In the genomic region with DNA sequence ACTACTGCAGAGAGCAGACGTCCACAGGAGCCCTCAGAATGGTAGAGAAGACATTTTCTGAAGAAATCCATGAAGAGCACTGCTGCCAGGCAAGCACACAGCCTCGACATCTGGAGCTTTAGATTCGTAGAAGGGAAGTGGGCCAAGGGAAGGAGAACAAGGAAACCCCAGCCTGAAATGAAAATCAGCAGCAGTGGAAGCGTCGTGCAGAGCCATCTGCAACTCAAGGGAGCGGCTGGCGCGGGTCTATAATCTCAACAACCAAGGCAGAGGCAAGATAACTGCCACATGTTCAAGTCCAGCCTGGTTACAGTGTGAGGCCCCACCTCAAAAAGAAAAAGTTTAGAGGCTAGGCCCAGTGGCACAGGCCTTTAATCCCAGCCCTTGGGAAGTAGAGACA, we compare ENCODE assay signal across 22 mouse cellular contexts. TPM values are rescaled to one million over a fixed set of nuclear protein-coding genes. Genes with fewer than 3 reads are reported as not detected.
DNase-seq lines count a peak whose midpoint lies in the region; ATAC-seq lines count a peak whose summit lies in the region.
"Had no signal": no experiment of that assay in that cellular context is flagged by ENCODE, and none has a peak within 500 bp of the region (broad histone marks: within the 10 kb centered on the region; RNA-seq: fewer than 3 reads in every experiment).

No protein-coding gene starts in this region.

- no peak for DNase-seq in frontal cortex, postnatal 25 days (ENCODE audit: low spot score in 2 of 2)
- peak; percentile 24 for DNase-seq in layer of hippocampus, adult 9-11 months
- no peak for DNase-seq in layer of hippocampus, postnatal 14 days (ENCODE audit: low spot score in 2 of 2)
- DNase-seq in right cerebral cortex, postnatal 10 days (ENCODE audit: low spot score in 2 of 2): peak; percentile 60 to 63
- DNase-seq in right cerebral cortex, postnatal 25 days: no peak
- DNase-seq in brain, adult 2 months (ENCODE audit: low read depth, low spot score): peak; percentile 37
- DNase-seq: adrenal gland, adult 8-10 months; B cell, adult 2 months; cerebellum, adult 11 months; cerebellum, adult 18-20 months; cerebellum, adult 8-10 months; cerebellum, adult 9-11 months; cerebellum, postnatal 14 days; cerebellum, postnatal 36 days; embryo, embryonic 11 days had no signal

- 0 out of 2 replicates have a peak, but pooled peaks have one; percentile 29 for ATAC-seq in frontal cortex, adult (ENCODE audit: low TSS enrichment)
- ATAC-seq: forebrain, embryonic 14.5 days; Patski had no signal

RNA-seq across cellular contexts. Expression of gene Deaf1, which starts 12.4 kb away (rescaled TPM):
- 100 to 1,000 TPM; 180 to 199 TPM for total RNA-seq in layer of hippocampus, postnatal 14 days (2021)

RNA-seq across cellular contexts. Expression of gene Tmem80, which starts 12.5 kb away (rescaled TPM):
- 10 to 100 TPM; 30.2 to 30.8 TPM for total RNA-seq in layer of hippocampus, postnatal 14 days (2021)

RNA-seq across cellular contexts. Expression of gene Drd4, which starts 23.3 kb away (rescaled TPM):
- total RNA-seq in layer of hippocampus, postnatal 14 days (2021): under 1 TPM; 0.31 to 0.32 TPM
- total RNA-seq: CH12.LX; common myeloid progenitor, adult 5-6 weeks had no signal

RNA-seq across cellular contexts. Expression of gene Eps8l2, which starts 23.6 kb away (rescaled TPM):
- total RNA-seq in layer of hippocampus, postnatal 14 days (2021): 1 to 10 TPM; 5.5 to 7.8 TPM

RNA-seq across cellular contexts. Expression of gene Sct, which starts 36.1 kb away (rescaled TPM):
- not detected for total RNA-seq in layer of hippocampus, postnatal 14 days (2021)
- total RNA-seq: adrenal gland, adult 18-20 months; CH12.LX; common myeloid progenitor, adult 5-6 weeks; G1E had no signal

Comparison
In these comparisons a context has a peak if more than half of its experiments do, and no peak if none do; other contexts are left out.
1. DNase-seq: peak in layer of hippocampus, adult 9-11 months (single experiment), right cerebral cortex, postnatal 10 days (2 of 2) and brain, adult 2 months (single experiment); none in frontal cortex, postnatal 25 days (0 of 2), layer of hippocampus, postnatal 14 days (0 of 2) and right cerebral cortex, postnatal 25 days (single experiment).